Mouse (Mus musculus) kidney, adult 11 months (tissue): ENCODE data around the gene Hand1.
"Not testable (repeated sequence)": the region's sequence is repeated elsewhere in the genome, so short reads cannot be mapped to it uniquely, and the experiment has no call there.

Experiments used
- DNase-seq: peaks from one replicate; pipeline ENCODE4 v3.0.0; 2022

Hand1 gene

DNA sequence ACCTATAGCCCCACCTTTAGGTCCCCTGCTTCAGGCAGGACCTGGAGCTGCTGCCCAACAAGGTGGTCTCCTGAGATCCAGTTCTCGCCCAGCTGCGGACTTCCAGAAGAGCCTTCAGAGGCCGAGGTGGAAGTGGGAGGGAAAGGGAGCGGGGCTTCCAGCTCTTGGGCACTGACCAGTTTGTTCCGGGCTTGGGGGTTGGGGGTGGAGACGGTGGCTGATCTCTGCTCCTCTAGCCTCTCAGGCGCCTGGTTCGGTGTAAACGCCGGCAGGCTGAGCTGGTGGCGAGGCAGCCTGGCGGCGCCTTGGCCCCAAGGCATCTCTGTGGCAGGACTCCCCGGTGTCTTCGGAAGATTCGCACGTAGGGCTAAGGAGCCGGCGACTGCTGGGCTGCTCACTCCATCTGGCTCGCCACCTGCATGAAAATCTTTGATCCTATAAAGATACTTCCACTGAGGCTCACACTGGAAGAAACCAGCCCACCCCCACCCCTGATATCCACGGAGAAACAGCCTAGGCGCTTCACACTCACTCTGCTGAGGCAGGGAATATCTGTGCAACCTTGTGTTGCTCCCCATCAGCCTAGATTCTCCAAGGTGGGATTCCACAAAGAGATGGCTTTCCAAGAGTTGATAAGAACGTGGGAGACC, at the start of gene Hand1:
TSS of gene Hand1 (minus strand) at position 267 of the 650 bp plus-strand sequence.
- DNase-seq = no peak

DNA sequence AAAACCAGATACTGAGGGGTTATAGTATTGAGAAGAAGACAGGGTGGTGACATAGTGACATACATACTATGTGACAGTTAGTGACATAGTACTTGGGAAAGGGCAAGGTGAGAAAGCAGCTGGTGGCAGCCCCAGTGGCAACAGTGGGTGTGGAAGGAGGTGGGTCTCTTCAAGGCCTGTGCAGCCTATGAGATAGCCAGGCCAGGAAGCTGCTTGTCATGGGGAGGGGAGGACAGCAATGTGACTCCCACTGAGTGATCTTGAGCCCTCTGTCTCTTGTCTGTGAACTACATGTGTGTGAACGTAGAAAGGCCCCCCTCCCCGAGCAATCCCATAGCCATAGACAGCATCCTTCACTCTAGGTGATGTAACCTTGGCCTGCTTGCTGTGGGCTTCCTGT, 43.5 kb upstream of the Hand1 start:
- DNase-seq = no peak

DNA sequence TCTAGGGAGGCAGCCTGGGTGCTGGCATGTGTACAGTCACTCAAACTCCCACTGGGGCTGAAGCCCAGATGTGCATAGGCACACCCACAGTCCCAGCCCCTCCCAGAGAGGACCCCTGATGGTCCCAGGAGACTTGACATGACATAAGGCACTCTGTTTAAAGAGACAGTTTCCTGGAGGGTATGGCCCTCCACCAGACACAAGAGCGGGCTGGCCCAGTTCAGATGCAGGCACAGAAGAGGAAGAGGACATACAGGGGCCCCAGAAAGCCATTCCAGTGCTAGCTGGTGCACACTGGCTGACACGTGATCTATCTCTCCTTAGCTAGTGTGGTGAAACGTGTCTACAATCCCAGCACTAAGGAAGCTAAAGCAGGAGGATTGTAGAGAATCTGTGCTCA, 40.4 kb upstream of the Hand1 start:
- DNase-seq = no peak

DNA sequence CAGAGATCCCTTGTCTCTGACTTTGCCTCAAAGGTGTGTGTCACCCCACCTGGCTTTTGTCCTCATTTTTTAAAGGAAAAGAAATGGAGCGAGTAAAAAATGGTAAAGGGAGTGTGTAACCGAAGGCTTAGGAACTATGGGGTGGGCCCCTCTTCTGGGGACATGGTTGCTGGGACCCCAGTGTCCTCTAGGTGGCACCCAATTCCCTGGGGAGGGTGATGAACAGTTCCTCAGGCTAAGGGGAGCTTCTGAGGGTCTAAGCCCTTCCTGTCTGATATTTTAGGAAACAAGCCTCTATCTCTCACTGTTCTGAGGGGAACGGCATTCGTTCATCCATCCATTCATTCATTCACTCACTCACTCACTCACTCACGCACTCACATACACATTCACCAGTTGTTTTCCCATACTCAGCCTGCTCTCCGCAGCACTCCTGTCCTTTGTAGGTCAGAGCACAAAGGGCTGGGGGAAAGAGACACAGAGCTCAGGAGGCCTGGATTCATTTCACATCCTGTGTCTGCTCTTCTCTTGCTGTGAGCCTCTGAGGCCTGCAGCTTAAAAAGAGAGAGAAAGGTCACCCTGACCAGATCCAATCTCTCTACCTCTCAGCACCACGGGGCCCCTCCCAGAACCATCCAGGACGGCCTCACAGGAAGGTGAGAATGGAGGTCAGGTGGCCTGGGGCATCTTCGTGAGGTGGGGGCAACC, 36.3 kb upstream of the Hand1 start:
- no peak for DNase-seq

DNA sequence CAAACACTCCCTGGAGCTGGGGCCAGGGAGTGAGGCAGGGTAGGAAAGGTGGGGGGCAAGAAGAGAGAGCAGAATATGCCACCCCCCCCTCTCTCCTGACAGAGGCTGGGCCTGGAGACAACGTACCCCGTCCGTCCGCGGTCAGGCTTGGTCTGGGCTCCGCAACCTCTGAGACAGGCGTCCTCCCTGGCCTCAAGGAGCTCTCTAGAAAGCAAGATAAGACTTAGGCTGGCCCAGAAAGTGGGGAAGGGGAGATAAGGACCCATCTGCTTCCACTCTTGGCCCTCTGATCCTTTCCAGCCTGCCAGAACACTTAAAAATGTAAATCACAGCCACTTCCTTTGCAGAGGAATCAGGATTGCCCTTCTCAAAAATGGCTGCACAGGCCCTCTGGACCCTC, 33.8 kb upstream of the Hand1 start:
- DNase-seq = no peak

DNA sequence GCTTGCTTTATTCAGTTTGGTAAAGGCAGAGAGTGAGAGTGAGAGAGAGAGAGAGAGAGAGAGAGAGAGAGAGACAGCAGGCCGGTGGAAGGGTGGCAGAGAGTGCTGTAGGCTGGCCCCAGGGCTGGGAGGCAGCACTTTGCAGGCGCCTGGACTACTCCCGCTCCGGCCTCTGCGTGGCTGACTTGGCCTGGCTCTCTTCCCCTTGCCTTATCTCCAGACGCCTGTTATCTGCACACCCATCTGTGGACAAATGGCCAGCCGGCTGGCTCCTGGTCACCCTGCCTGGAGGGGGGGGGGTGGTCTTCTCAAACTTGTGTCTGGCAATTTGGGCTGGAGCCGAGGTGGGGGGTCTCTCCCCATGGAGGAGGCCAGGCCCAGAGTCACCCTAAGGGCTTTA, 32.0 kb upstream of the Hand1 start:
- no peak for DNase-seq

DNA sequence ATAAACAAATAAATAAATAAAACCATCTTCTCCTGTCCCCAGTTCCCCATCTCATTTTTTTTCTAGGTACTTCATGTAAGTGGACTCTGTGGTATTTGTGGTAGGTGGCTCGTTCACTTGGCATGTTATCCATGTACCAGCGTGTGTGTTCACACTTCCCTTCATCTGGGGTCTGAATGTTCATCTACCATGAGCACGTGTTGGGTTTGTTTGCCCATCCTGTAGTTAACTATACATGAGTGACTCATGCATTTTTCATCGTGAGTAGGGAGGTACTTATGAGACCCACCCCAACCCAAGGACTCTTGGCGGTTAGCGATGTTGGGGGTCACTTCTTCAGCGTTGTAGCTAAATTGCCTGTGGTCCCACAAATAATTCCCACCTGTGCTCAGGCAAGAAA, 29.5 kb upstream of the Hand1 start:
- DNase-seq = no peak

DNA sequence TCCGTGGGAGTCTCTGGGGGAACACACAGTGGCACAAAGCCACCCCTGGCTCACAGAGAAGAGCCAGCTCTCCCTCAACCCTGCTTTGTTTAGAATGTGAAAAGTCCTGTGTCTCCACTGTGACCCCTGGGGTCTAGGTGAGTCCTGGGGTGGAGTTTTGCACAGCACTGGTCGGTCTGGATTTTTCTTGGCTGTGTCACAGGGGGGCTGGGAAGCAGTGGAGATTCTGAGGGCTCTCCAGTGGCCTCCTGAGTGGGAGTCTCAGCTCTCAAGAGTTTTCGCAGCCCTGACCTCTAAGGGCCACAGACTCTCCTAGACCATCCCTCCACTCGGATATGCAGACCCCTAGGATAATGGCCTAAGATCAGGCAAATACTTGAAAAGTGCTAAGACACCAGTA, 25.1 kb upstream of the Hand1 start:
- no peak for DNase-seq

DNA sequence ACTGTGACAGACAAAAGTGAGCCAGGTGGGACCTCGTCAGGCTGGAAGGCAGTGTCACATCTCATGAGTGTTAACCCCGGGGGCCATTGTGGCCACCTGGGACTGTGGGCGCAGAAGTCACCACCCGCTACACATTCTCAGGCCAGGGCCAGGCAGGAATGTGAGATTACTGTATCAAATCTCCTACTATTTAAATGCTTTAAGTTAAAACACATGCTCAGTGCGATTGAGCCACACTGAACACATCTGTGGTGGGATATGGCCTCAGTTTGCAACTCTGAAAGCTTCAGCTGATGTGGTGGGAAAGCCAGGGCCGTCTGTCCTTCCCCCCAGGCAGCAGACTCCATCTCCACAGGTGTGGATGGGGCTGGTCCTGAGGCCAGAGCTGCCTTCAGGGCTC, 21.0 kb upstream of the Hand1 start:
- DNase-seq = no peak

DNA sequence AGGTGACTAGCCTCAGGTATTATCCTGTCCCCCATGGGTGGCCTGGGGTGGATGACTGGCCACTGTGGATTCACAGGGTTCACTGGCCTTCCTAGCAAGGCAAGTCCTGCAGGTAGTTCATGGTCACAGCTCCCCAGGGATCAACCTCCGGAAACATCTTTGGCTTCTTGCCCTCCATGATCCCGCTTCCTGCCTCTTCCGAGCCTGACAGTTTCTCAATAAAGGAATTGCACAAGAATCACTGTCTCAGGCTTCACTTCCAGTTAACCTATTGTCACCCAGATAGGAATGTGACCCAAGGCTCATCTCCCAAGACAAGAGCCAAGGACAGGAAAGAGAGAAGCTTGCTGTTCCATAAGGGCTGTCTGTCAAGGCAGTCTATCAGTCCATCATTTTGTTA, 18.3 kb upstream of the Hand1 start:
- DNase-seq = no peak

DNA sequence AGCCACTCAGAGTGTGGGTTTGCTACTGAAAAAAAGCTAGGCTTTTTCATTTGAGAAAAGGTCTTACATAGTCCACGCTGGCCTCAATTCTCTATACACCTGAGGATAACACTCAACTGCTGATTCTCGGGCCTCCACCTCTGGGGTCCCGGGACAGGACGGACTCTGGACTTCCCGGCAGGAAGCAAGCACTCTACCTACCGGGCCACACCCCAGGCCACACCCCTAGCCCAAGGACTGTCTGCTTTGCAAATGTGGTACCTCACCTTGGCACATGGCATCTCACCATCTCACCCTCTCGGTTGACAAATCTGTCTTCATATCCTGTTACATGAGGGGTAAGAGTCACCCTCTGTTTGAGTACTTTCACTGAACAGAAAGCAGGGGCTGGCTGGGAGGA, 17.7 kb upstream of the Hand1 start:
- DNase-seq = no peak

DNA sequence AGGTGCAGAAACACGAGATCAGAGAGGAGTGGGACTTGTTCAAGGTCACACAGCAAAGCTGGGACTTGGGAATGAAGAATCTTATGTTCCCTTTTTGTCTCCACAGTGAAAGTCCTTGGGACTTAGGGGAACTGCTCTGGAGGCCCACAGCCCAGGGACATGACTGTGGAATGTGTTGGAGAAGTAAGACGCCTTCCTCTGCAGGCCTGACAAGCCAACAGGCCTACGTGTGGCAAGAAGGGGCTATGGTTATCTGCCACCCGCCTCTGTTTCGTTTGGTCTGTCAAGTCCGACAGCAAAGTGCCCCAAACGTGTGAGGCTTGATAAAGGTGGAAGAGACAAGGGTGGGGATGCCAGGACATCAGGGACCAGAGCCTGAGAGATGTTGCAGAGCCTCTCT, 14.8 kb upstream of the Hand1 start:
- no peak for DNase-seq

DNA sequence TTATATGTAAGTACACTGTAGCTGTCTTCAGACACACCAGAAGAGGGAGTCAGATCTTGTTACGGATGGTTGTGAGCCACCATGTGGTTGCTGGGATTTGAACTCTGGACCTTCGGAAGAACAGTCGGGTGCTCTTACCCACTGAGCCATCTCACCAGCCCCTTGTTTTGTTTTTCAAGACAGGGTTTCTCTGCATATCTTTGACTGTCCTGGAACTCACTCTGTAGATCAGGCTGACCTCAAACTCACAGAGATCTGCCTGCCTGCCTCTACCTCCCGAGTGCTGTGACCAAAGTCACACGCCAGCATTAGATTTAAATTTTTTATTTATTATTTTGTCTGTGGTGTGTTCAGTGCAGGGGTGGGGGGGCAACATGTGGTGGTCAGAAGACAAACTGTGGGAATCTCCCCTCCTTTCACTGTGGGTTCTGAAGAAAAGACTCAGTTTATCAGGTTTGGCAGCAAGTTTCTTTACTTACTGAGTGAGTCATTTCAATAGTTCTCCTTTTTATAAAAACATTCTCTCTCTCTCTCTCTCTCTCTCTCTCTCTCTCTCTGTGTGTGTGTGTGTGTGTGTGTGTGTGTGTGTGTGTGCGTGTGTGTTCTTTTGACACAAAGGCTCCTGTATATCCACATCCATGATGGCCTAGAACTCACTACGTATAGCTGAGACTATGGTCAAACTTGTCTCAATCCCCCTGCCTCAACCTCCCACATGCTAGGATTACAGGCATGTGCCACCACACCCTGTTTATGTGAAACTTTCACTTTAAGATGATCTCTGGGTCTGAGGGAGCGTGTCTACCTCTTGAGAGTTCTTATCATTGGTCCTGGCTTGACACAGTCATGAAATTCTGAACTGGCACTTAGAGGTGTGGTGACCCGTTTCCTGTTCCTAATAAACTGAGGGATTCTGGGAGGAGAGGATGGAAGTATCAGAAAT, 14.1 kb upstream of the Hand1 start:
- not testable (repeated sequence) for DNase-seq

DNA sequence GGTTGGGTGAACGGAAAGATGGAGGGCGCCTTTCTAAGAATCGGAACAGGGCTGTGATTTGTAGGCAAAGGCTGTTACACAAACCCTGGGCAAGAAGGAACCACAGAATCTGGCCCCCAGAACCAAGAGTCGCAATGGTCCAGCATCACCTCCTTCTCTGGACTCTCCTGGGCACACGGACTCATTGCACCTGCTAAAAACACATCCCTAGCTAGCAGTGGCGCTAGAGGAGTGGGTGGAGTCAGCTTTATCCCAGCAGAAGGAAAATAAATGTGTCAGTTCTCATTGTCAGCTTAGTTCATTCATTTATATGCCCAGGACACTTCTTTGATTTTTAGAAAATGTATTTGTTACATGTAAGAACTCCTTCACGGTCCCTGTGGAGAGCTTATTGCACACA, 8.8 kb upstream of the Hand1 start:
- no peak for DNase-seq

DNA sequence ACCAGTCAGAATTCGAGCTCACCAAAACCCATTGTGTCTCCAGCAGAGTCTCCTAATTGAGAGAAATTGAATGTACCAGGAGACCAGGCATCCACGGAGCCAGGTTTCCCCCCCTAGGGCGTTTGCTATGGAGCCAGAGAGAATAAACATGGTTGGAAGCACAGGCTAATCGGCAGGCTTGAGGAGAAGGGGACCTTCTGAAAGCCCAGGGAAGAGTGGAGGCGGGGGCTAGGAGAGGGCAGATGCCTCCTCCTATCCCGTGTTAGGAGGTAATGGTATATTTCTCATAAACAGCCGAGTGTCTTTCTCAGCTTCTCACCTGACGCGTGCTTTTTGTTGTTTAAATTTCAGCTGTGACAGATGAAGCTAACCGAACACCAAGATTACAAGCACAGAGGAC, 8.4 kb upstream of the Hand1 start:
- DNase-seq = no peak

DNA sequence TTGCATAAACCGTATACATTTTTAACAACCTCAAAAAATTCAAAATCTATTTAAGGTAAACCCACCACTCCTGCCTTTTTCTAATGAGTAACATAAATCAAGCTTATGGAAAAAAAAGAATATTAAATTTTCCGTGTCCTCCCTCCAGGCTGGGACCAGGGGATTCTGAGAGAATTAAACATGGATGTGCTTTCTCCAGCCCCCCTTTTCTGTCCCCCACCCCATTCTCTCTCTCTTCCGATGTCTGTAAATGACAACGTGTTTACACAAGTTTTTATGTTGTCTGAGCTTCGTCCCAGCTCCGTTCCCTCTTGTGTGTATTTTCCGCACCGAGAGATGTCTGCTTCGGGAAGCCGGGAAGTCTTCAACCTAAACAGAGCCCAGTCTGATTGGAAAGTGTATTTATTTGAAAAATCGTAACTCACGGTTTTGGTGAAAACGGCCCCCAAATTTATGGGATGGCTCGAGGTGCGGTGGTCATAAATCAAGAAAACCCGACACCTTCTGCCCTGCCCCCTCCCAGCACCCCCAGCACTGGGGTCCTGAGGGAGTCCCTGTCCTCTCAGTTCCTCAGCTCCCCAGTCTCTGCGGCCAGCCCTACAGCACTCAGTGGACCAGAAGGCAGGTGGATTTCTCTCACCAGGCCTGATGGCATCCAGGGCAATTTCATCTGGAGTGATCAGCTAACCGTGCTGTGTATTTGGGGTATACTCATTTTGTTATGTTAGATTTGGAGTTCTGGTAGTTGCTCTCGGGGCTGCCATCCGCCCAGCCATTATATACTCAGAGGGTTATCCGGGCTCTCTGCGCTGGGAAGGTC, 5.5 kb upstream of the Hand1 start:
- no peak for DNase-seq

DNA sequence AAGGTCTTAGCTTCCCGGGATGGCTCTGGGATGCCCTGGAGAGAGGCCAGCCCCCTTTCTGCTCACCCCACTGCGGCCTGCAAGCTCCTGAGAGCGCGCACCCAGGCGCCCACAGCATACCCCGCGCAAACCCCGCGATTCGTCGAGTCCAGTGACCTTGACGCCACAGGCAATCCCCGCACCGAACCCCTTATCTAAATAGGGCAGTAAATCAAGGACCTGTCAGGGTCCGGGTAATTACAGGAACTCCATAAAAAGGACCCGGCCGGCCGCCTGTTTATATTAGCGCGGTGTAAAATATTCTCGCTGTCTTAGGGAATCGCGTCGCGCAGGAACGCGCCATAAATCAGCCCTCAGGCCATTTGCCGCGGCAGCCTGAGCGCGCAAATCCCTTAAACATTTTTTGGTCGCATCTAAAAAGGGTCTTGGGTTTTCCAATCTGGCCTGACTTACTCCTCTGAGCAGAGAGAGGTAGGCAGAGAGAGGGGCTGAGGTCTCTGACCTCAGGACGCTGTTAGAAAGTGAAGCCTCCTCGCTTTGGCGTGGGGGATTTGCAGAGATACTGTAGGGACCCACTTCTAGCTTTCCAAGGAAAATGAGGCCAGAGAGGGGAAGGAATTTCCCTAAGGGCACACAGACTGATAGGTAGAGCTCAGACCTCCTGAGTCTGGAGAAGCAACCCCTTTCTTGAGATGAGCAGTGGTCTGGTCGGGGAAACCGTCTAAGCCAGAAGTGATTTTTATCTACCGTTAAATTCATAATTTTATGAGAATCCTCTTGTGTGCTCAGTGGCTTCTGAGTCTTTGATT, 4.5 kb upstream of the Hand1 start:
- DNase-seq = no peak

DNA sequence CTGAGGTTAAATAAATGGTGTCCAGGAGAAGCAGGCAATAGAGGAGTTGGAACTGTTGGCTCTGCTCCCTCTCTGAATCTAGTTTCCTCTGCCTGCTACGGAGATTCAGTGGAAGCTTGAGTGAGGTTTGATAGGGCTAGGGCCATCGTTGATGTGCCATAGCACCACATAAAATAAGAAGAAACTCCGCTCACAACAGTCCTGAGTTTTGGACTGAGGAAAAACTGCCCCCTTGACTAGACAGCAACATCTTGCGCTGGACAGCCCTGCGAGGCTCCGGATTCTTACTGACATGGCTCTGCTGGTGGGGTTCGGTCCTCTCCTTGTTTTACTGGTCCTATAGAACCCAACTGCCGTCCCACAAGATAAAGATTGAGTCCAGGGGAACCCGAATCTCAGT, 3.8 kb upstream of the Hand1 start:
- no peak for DNase-seq

DNA sequence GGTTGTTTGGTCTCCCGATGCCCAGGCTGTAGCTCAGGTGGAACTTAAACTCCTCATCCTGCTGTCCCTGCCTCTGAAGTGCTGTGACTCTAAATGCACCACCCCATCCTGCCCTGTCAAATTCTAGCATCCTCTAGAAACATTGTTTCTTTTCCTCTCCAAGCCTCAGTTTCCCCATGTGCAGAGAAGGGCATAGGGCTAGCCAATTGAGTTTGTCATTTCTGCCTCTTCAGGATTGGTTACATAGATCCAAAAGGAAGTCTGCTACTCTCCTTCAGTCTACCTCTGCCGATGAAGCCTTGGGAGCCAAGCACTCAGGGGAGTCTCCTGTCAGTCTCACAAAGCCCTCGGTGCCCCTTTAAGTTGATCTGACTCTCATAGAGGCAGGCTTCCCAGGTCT, 3.3 kb upstream of the Hand1 start:
- no peak for DNase-seq

DNA sequence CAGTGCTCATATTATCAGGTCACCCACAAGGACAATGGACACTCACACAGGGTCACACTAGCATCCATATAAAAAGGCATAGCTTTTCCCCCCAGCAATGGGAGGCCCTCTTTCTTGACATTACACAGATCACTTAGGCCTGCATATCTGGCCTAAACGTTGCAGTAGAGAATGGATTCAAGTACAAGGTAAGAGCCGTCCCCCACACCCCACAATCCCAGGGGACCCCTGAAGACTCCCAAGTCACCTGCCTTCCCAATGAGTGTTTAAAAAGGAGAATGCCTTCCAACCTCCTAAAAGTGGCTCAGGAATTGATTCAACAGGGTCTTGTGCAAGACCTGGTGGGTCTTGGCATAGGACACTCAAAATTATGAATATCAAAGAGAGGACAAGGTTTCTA, 2.7 kb upstream of the Hand1 start:
- DNase-seq = no peak

DNA sequence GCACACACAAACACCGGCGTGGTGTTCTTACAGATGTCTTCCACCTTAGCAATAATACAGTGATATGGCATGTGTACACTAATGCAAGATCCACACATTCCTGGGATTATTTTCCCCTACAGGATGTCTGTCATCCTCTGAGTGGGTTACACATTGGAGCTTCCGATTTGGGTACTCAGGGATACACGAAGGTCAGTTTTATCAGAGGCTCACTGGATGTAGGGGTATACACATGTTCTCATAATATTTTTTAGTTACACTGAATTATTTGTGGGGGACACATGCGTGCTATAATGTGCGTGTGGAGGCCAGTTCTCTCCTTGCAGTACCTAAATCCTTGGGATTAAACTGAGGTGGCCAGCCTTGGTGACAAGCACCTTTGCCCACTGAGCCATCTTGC, 1.4 kb upstream of the Hand1 start:
- no peak for DNase-seq
